Mouse (Mus musculus): Measurements from ENCODE around the gene Thra. TPM values are rescaled to one million over a fixed set of nuclear protein-coding genes. Genes with fewer than 3 reads are reported as not detected.

Thra gene
- polyA plus RNA-seq, 1 experiment from 2014 or later, result 41.4 TPM

Other genes with a start within 250 kb of the Thra start
- gene Ikzf3, start 194.6 kb upstream of the Thra start, polyA plus RNA-seq (2014; fragmentation: Nextera tagmentation; extraction: Ambion mirVana), result 0.11 and 0.60 TPM in 2 replicates
- 0.21 TPM in 1 of 2 replicates, not detected in the other for gene Zpbp2, start 189.5 kb upstream of the Thra start, polyA plus RNA-seq (2014; fragmentation: Nextera tagmentation; extraction: Ambion mirVana)
- 10.9 and 12.2 TPM in 2 replicates for gene Ormdl3, start 153.3 kb upstream of the Thra start, polyA plus RNA-seq (2014; fragmentation: Nextera tagmentation; extraction: Ambion mirVana)
- not detected in 2 replicates for gene Lrrc3c, start 142.3 kb upstream of the Thra start, polyA plus RNA-seq (2014; fragmentation: Nextera tagmentation; extraction: Ambion mirVana)
- 0.85 and 1.8 TPM in 2 replicates for gene Gm12355, start 115.0 kb upstream of the Thra start, polyA plus RNA-seq (2014; fragmentation: Nextera tagmentation; extraction: Ambion mirVana)
- gene Gsdma3, start 114.3 kb upstream of the Thra start, polyA plus RNA-seq (2014; fragmentation: Nextera tagmentation; extraction: Ambion mirVana), result not detected in 2 replicates
- gene Gsdma2, start 93.9 kb upstream of the Thra start, polyA plus RNA-seq (2014; fragmentation: Nextera tagmentation; extraction: Ambion mirVana), result not detected in 2 replicates
- gene Gsdma, start 76.3 kb upstream of the Thra start, polyA plus RNA-seq (2014; fragmentation: Nextera tagmentation; extraction: Ambion mirVana), result not detected in 2 replicates
- gene Psmd3, start 58.1 kb upstream of the Thra start, polyA plus RNA-seq (2014; fragmentation: Nextera tagmentation; extraction: Ambion mirVana), result 154 and 155 TPM in 2 replicates
- not detected in 2 replicates for gene Csf3, start 39.4 kb upstream of the Thra start, polyA plus RNA-seq (2014; fragmentation: Nextera tagmentation; extraction: Ambion mirVana)
- 47.3 and 60.8 TPM in 2 replicates for gene Med24, start 11.2 kb upstream of the Thra start, polyA plus RNA-seq (2014; fragmentation: Nextera tagmentation; extraction: Ambion mirVana)
- gene Nr1d1, start 34.7 kb downstream of the Thra start, polyA plus RNA-seq (2014; fragmentation: Nextera tagmentation; extraction: Ambion mirVana), result 0.92 and 1.4 TPM in 2 replicates
- gene Msl1, start 54.9 kb downstream of the Thra start, polyA plus RNA-seq (2014; fragmentation: Nextera tagmentation; extraction: Ambion mirVana), result 25.0 and 28.0 TPM in 2 replicates
- 44.6 and 49.6 TPM in 2 replicates for gene Casc3, start 64.3 kb downstream of the Thra start, polyA plus RNA-seq (2014; fragmentation: Nextera tagmentation; extraction: Ambion mirVana)
- 2.0 and 2.2 TPM in 2 replicates for gene Rapgefl1, start 96.1 kb downstream of the Thra start, polyA plus RNA-seq (2014; fragmentation: Nextera tagmentation; extraction: Ambion mirVana)
- gene Wipf2, start 123.0 kb downstream of the Thra start, polyA plus RNA-seq (2014; fragmentation: Nextera tagmentation; extraction: Ambion mirVana), result 5.1 and 5.4 TPM in 2 replicates
- 33.1 and 39.0 TPM in 2 replicates for gene Cdc6, start 167.2 kb downstream of the Thra start, polyA plus RNA-seq (2014; fragmentation: Nextera tagmentation; extraction: Ambion mirVana)
- gene Rara, start 187.2 kb downstream of the Thra start, polyA plus RNA-seq (2014; fragmentation: Nextera tagmentation; extraction: Ambion mirVana), result 48.3 and 51.2 TPM in 2 replicates
- gene Gjd3, start 242.4 kb downstream of the Thra start, polyA plus RNA-seq (2014; fragmentation: Nextera tagmentation; extraction: Ambion mirVana), result 0.28 and 0.74 TPM in 2 replicates

All from hindbrain, embryonic 11.5 days (tissue).